Mouse (Mus musculus): ENCODE data around the gene Gm12845.
"Not testable (repeated sequence)": the region's sequence is repeated elsewhere in the genome, so short reads cannot be mapped to it uniquely, and the experiment has no call there.

DNA sequence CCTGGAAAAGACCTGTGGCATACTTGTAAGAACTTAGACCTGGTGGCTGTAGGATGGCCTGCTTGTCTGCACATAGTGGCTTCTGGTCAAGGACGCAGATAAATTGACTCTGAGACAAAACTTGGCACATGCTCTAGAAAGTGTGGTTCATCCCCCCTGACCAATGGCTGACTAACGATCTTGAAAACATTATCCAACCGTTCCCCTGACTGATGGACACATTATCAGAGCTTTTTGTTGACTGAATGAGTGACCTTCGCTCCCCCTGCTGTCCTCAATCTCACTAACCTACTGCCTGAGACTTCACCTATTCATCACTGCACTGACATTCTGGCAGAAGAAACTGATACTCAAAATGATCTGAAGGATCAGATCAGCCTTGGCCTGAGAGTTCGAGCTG lies 28.3 kb downstream of the Gm12845 start:
- TF ChIP-seq E2F4 (IDR thresholded peaks at IDR 0.05; ENCODE audit: insufficient read depth); POLR2AphosphoS2 (IDR thresholded peaks at IDR 0.05; ENCODE audit: insufficient read length, low read depth); MAX (IDR thresholded peaks at IDR 0.05; ENCODE audit: low read depth); USF1 (IDR thresholded peaks at IDR 0.05; ENCODE audit: low read depth); POLR2A (IDR thresholded peaks at IDR 0.05; ENCODE audit: insufficient read length, low read depth); MYOD1 (IDR thresholded peaks at IDR 0.05; ENCODE audit: control insufficient read depth in 1 of 3, insufficient read length in 2 of 3, low read depth in 2 of 3); MYOG (IDR thresholded peaks at IDR 0.05; ENCODE audit: control insufficient read depth in 1 of 3, insufficient read depth in 1 of 3, insufficient read length in 2 of 3, low read depth in 2 of 3); CEBPB (IDR thresholded peaks at IDR 0.05; ENCODE audit: insufficient read depth, poor library complexity, severe bottlenecking); SRF (IDR thresholded peaks at IDR 0.05; ENCODE audit: control insufficient read depth, insufficient read length, low read depth); TCF12 (IDR thresholded peaks at IDR 0.05; ENCODE audit: insufficient read depth, poor library complexity, severe bottlenecking); REST (IDR thresholded peaks at IDR 0.05; ENCODE audit: insufficient read depth, insufficient read length); TCF3 (IDR thresholded peaks at IDR 0.05; ENCODE audit: insufficient read length, low read depth): not testable (repeated sequence)
